In genomic region chr9:83643833-83644232, GRCm38 (mm10) we compare ENCODE assay signal across 24 mouse cellular contexts.
DNase-seq lines count a peak whose midpoint lies in the region; ATAC-seq and TF ChIP-seq lines count a peak whose summit lies in the region.
"Had no signal": no experiment of that assay in that cellular context is flagged by ENCODE, and none has a peak within 500 bp of the region (broad histone marks: within the 10 kb centered on the region; RNA-seq: fewer than 3 reads in every experiment).

No protein-coding gene starts in this region.

- H3K9me3 ChIP-seq in forebrain, embryonic 11.5 days (ENCODE audit: control insufficient read depth, low read length) = no peaks in the 10 kb centered on the region
- no peaks in the 10 kb centered on the region for H3K9me3 ChIP-seq in forebrain, embryonic 12.5 days
- H3K9me3 ChIP-seq in hindbrain, embryonic 14.5 days (ENCODE audit: control insufficient read depth, low read length) = no peaks in the 10 kb centered on the region
- H3K9me3 ChIP-seq in hindbrain, embryonic 16.5 days (ENCODE audit: control insufficient read depth, low read length) = no peaks in the 10 kb centered on the region
- H3K9me3 ChIP-seq in midbrain, postnatal 0 days (ENCODE audit: low read length) = no peaks in the 10 kb centered on the region
- H3K9me3 ChIP-seq: embryonic facial prominence, embryonic 10.5 days; heart, embryonic 13.5 days; limb, embryonic 15.5 days; lung, embryonic 15.5 days had no signal

- H3K4me2 ChIP-seq in forebrain, embryonic 11.5 days (ENCODE audit: low read depth, low read length, severe bottlenecking) = no peak overlapping the region
- H3K4me2 ChIP-seq in forebrain, embryonic 12.5 days = no peak overlapping the region
- H3K4me2 ChIP-seq in hindbrain, embryonic 14.5 days (replicated peaks) = 0 out of 2 replicates have a peak overlapping the region, but pooled peaks have one; percentile 5
- no peak overlapping the region for H3K4me2 ChIP-seq in hindbrain, embryonic 16.5 days (ENCODE audit: low read length)
- no peak overlapping the region for H3K4me2 ChIP-seq in midbrain, postnatal 0 days (ENCODE audit: low read depth, low read length, poor library complexity, severe bottlenecking)
- H3K4me2 ChIP-seq: heart, embryonic 13.5 days; limb, embryonic 15.5 days; lung, embryonic 15.5 days had no signal

- no peaks in the 10 kb centered on the region for H3K36me3 ChIP-seq in forebrain, embryonic 11.5 days (ENCODE audit: control insufficient read depth, insufficient read depth, low read length)
- no peaks in the 10 kb centered on the region for H3K36me3 ChIP-seq in forebrain, embryonic 12.5 days (replicated peaks)
- H3K36me3 ChIP-seq in hindbrain, embryonic 14.5 days (replicated peaks; ENCODE audit: control insufficient read depth, insufficient read depth) = no peaks in the 10 kb centered on the region
- no peaks in the 10 kb centered on the region for H3K36me3 ChIP-seq in hindbrain, embryonic 16.5 days (ENCODE audit: control insufficient read depth, insufficient read depth, low read length)
- no peaks in the 10 kb centered on the region for H3K36me3 ChIP-seq in midbrain, postnatal 0 days (ENCODE audit: insufficient read depth, low read length)
- H3K36me3 ChIP-seq: embryonic facial prominence, embryonic 10.5 days; heart, embryonic 13.5 days; limb, embryonic 15.5 days; lung, embryonic 15.5 days had no signal

- TF ChIP-seq CTCF in midbrain, postnatal 0 days (IDR thresholded peaks at IDR 0.05) = no peak

- WGBS in forebrain, embryonic 11.5 days = 50% methylated on average over 4 of the region's 4 CpGs
- WGBS in forebrain, embryonic 12.5 days = 50% methylated on average over 4 of the region's 4 CpGs
- 48% methylated on average over 4 of the region's 4 CpGs for WGBS in hindbrain, embryonic 14.5 days
- WGBS in hindbrain, embryonic 16.5 days = 45% methylated on average over 4 of the region's 4 CpGs
- WGBS in midbrain, postnatal 0 days = 37% methylated on average over 4 of the region's 4 CpGs

- DNase-seq in forebrain, embryonic 11.5 days (ENCODE audit: low spot score) = peak; percentile 20
- no peak for DNase-seq in hindbrain, embryonic 14.5 days (ENCODE audit: low spot score)
- peak; percentile 5 for DNase-seq in 416B (ENCODE audit: low read depth)
- DNase-seq in midbrain, postnatal 0 days (ENCODE audit: low spot score) = peak; percentile 41
- DNase-seq in thymus, postnatal 36 days = no peak
- DNase-seq: adrenal gland, postnatal 25 days; cerebellum, adult 9-11 months; gastrocnemius, postnatal 25 days; heart, adult 2 months; heart, postnatal 14 days; left cerebral cortex, postnatal 4 days; lung, postnatal 4 days; right cerebral cortex, postnatal 14 days; thymus, adult 2 months had no signal

- H3K4me1 ChIP-seq in forebrain, embryonic 11.5 days (replicated peaks; ENCODE audit: control insufficient read depth, insufficient read depth, low read length) = peaks cover 4% of the 10 kb centered on the region; the same call in 1 of the 2 replicates
- peaks cover 23% of the 10 kb centered on the region for H3K4me1 ChIP-seq in forebrain, embryonic 12.5 days
- peaks cover 16% of the 10 kb centered on the region for H3K4me1 ChIP-seq in hindbrain, embryonic 14.5 days (replicated peaks; ENCODE audit: control insufficient read depth, insufficient read depth, low read length)
- H3K4me1 ChIP-seq in hindbrain, embryonic 16.5 days (ENCODE audit: control insufficient read depth, insufficient read depth, low read depth, low read length) = peaks cover 3% of the 10 kb centered on the region
- H3K4me1 ChIP-seq in midbrain, postnatal 0 days (ENCODE audit: insufficient read depth, low read length) = no peaks in the 10 kb centered on the region

- no peak overlapping the region for H3K4me3 ChIP-seq in forebrain, embryonic 11.5 days (ENCODE audit: low read depth, low read length)
- no peak overlapping the region for H3K4me3 ChIP-seq in forebrain, embryonic 12.5 days (replicated peaks)
- H3K4me3 ChIP-seq in hindbrain, embryonic 14.5 days (replicated peaks; ENCODE audit: low read length) = no peak overlapping the region
- no peak overlapping the region for H3K4me3 ChIP-seq in hindbrain, embryonic 16.5 days (ENCODE audit: low read length)
- H3K4me3 ChIP-seq in midbrain, postnatal 0 days (ENCODE audit: low read depth, low read length) = no peak overlapping the region
- H3K4me3 ChIP-seq: embryonic facial prominence, embryonic 10.5 days; heart, adult 2 months; heart, embryonic 13.5 days; limb, embryonic 15.5 days; lung, embryonic 15.5 days had no signal

- ATAC-seq in forebrain, embryonic 11.5 days (replicated peaks; ENCODE audit: low FRiP score) = no peak
- ATAC-seq in forebrain, embryonic 12.5 days (ENCODE audit: low FRiP score) = no peak
- no peak for ATAC-seq in hindbrain, embryonic 14.5 days (ENCODE audit: low FRiP score)
- no peak; the same call in 1 of the 2 replicates for ATAC-seq in hindbrain, embryonic 16.5 days
- ATAC-seq in midbrain, postnatal 0 days (ENCODE audit: low FRiP score) = no peak
- ATAC-seq in frontal cortex, adult (ENCODE audit: low TSS enrichment) = no peak
- ATAC-seq: CD4-positive, CD25-positive, alpha-beta regulatory T cell, adult 4 months had no signal

- no peaks in the 10 kb centered on the region for H3K27me3 ChIP-seq in forebrain, embryonic 11.5 days (ENCODE audit: control insufficient read depth, insufficient read depth, low read length)
- H3K27me3 ChIP-seq in forebrain, embryonic 12.5 days = no peaks in the 10 kb centered on the region
- H3K27me3 ChIP-seq in hindbrain, embryonic 14.5 days (ENCODE audit: control insufficient read depth, insufficient read depth, low read length) = no peaks in the 10 kb centered on the region
- H3K27me3 ChIP-seq in hindbrain, embryonic 16.5 days (replicated peaks; ENCODE audit: control insufficient read depth, insufficient read depth, low read length) = no peaks in the 10 kb centered on the region
- H3K27me3 ChIP-seq in midbrain, postnatal 0 days (ENCODE audit: insufficient read depth, low read length) = no peaks in the 10 kb centered on the region
- H3K27me3 ChIP-seq: heart, embryonic 13.5 days; limb, embryonic 15.5 days; lung, embryonic 15.5 days had no signal

- no peak overlapping the region for H3K9ac ChIP-seq in forebrain, embryonic 11.5 days (ENCODE audit: low read length)
- no peak overlapping the region for H3K9ac ChIP-seq in forebrain, embryonic 12.5 days
- H3K9ac ChIP-seq in hindbrain, embryonic 14.5 days = no peak overlapping the region
- no peak overlapping the region for H3K9ac ChIP-seq in hindbrain, embryonic 16.5 days (ENCODE audit: low read depth, low read length)
- no peak overlapping the region for H3K9ac ChIP-seq in midbrain, postnatal 0 days (replicated peaks; ENCODE audit: low read length, poor library complexity, severe bottlenecking)
- H3K9ac ChIP-seq: heart, embryonic 13.5 days; limb, embryonic 15.5 days; liver, embryonic 14.5 days; lung, embryonic 15.5 days had no signal

- no peak overlapping the region for H3K27ac ChIP-seq in forebrain, embryonic 11.5 days (ENCODE audit: low read depth, low read length)
- H3K27ac ChIP-seq in forebrain, embryonic 12.5 days = no peak overlapping the region
- H3K27ac ChIP-seq in hindbrain, embryonic 14.5 days = peak overlapping the region; percentile 56
- H3K27ac ChIP-seq in hindbrain, embryonic 16.5 days (ENCODE audit: low read depth, low read length) = no peak overlapping the region
- H3K27ac ChIP-seq in midbrain, postnatal 0 days (ENCODE audit: low read depth, low read length) = peak overlapping the region; percentile 19; the same call in 1 of the 2 replicates
- H3K27ac ChIP-seq: embryonic facial prominence, embryonic 10.5 days; heart, adult 2 months; limb, embryonic 15.5 days; liver, embryonic 14.5 days; lung, embryonic 15.5 days; stomach, postnatal 0 days had no signal

Comparison
In these comparisons a context has a peak if more than half of its experiments do, and no peak if none do; other contexts are left out.
1. H3K27ac ChIP-seq: peak in hindbrain, embryonic 14.5 days (single experiment) and midbrain, postnatal 0 days (single experiment); none in forebrain, embryonic 11.5 days (single experiment), forebrain, embryonic 12.5 days (single experiment) and hindbrain, embryonic 16.5 days (single experiment).
2. DNase-seq: peak in forebrain, embryonic 11.5 days (single experiment), 416B (single experiment) and midbrain, postnatal 0 days (single experiment); none in hindbrain, embryonic 14.5 days (single experiment) and thymus, postnatal 36 days (0 of 2).